Mouse (Mus musculus) adrenal gland, adult 8-10 months (tissue): ENCODE measurements around the gene Tesk1. TPM values are rescaled to one million over a fixed set of nuclear protein-coding genes. Genes with fewer than 3 reads are reported as not detected.

ENCODE experiments used
- DNase-seq: peaks from one replicate; pipeline ENCODE4 v3.0.0; 2022
- total RNA-seq, 4 experiments: library from RNA; stranded (reverse); gene quantifications; 2 replicates each; pipeline ENCODE4 v1.2.4; 2022

Tesk1 gene
- total RNA-seq = 10 to 100 TPM; 55.1 to 64.9 (median 59.3) TPM

- DNase-seq = no peak
Measured at GRCm38 (mm10) chr4:43441639-43442038, at the start of gene Tesk1. Gene Tesk1 (plus strand): TSS chr4:43441939.

DNA sequence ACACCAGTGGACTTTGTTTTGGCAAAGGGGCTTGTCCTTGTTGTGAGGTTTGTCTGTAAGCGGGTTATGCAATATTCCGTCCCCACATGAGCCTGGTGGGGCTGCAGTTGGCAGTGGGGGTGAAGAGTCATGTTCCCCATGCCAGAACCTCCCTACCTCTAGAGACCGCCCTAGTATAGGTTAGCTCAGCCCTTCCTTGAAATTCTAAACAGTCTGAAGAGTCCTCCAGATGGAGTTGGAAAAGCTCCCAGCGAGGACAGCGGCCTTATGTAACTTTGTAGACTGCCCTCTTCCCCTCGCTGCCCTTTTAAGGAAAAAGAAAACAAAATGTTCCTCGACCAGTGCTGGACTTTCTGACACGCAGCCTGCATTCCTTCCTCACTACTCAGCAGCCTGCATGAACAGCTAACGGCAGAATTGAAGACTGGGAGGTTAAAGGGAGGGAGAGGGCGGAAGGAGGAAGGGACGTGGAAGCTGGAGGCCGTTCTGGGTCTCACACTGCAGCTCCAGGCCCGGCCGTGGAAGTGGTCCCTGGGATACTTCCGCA is 47.3 kb upstream of the Tesk1 start:
- DNase-seq = peak; percentile 87

DNA sequence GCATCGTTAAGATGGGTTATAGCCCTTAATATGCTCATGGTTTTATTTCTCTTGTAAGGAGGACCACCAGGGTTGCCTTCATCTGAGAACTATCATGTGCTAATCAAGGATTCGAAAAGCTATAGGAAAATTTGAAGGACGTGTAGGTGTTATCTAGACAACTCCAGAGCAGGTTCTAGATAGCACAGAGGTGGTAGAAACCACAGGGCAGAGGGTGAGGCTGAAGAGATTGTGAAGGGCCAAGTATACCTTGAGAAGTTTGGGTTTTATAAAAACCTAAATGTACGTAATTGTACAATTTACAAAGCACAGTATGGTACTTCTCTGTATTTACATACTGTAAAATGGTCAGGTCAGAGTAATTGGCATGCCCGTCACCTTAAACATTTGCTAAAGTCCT is 46.6 kb upstream of the Tesk1 start:
- DNase-seq = no peak

- no peak for DNase-seq
Measured at GRCm38 (mm10) chr4:43395836-43396235, 45.9 kb upstream of the Tesk1 start.

GRCm38 (mm10) chr4:43396381-43396780 is 45.4 kb upstream of the Tesk1 start:
- no peak for DNase-seq

DNA sequence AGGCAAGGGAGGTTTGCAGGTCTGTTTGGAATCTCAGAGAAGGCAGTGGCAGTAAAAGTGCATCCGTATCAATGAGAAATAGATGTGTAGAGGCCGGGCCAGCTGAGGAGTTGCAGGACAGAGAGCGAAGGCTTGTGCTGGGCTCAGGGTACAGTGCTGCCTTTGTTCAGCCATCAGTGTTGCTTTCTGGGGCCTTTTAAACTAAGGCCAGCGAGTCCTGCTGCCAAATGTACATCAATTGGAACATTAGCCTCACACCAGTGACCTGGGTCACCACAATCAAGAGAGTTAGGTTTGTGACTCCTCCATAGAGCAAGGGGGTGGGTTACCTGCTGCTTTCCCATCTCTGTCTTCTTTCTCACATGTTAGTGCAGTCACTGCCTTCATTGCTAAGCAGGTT is 43.7 kb upstream of the Tesk1 start:
- DNase-seq = no peak

DNA sequence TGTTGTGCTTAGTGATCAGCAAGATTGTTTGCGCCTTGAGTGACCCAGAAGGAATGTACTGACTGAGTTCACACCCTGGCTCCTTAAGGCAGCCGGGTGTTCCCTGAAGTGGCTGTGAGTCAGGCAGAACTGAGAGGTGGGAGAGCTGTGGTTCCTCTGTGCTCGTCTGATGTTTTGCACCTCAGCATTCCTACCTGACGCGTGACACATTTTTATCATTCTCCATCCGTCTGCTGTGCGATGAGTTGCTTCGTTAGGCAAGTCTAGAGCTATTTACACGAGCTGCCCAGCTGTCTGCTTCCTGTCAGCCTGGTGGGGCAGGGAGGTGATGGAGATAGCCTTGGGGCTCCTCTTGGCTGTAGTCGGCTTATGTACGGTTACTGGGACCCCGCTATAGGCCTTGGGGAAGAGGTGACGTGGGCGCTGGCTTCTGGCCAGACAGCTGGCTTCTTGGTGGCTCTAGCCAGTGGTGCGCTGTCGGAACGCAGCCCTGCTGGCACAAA is 42.9 kb upstream of the Tesk1 start:
- no peak for DNase-seq

GRCm38 (mm10) chr4:43399391-43400131 is 42.2 kb upstream of the Tesk1 start:
- DNase-seq = no peak

GRCm38 (mm10) chr4:43400976-43401375 is 40.8 kb upstream of the Tesk1 start:
- DNase-seq = no peak

DNA sequence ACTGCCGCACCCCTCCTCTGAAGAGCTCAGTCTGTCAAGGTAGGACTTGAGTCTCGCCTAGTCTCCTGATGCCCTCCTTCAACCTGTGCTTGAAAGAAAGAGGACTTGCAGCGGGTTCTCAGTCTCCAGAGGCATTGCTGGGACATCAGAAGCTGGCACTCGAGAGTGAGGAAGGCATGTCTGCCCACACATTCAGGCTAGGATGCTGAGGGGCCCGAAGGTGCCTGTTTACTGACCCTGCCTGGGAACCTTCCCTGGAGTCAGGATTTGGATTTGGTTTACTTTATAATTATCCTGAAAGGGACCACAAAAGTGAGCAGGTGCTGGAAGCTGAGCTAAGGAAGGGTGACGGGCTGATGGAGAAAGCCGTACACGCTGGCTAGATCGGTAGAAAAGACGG is 40.3 kb upstream of the Tesk1 start:
- no peak for DNase-seq

GRCm38 (mm10) chr4:43402212-43402611 is 39.5 kb upstream of the Tesk1 start:
- DNase-seq = peak; percentile 70

- DNase-seq = no peak
Measured at GRCm38 (mm10) chr4:43404697-43405096, 37.0 kb upstream of the Tesk1 start.

- peak; percentile 77 for DNase-seq
Measured at GRCm38 (mm10) chr4:43406162-43406971, 35.4 kb upstream of the Tesk1 start.

DNA sequence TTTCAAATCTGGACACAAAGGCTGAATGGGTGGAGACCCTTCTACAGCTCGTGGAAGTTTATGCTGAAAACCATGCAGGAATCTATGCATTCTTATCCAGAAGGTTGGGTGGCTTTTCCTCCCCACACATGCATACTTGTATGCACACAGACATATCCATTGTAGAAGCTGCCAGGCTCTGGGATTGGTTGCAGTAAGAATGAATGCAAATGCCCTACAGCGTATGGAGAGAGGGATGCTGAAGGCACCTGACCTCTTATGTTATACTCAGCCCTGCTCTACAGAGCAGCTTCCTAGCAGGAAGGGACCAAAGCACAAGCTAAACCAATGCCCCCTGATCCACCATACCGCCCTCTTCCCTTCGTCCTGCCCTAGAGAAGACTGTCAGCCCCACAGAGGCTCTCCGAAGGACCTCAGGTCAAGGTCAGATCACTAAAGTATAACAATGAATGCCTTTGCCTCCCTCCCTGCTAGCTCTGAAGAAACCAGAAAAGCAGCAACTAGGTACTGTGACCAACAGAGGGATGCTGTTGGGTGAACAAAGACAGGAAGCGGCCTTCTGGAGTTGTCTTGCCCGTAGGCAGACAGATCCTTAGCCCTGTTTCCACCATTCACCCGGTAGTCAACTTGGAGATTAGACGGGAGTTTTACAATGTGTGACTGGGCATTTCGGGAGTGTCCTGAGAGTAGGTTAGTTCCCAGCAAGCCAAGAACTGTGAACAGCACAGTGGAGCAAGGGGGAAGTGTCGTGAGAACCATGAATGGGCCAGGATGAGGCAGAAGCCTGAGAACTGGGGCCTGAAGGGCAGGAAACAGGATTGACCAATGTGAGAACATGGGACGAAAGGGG is 34.4 kb upstream of the Tesk1 start:
- DNase-seq = no peak

- DNase-seq = no peak
Measured at GRCm38 (mm10) chr4:43414761-43415160, 27.0 kb upstream of the Tesk1 start.

DNA sequence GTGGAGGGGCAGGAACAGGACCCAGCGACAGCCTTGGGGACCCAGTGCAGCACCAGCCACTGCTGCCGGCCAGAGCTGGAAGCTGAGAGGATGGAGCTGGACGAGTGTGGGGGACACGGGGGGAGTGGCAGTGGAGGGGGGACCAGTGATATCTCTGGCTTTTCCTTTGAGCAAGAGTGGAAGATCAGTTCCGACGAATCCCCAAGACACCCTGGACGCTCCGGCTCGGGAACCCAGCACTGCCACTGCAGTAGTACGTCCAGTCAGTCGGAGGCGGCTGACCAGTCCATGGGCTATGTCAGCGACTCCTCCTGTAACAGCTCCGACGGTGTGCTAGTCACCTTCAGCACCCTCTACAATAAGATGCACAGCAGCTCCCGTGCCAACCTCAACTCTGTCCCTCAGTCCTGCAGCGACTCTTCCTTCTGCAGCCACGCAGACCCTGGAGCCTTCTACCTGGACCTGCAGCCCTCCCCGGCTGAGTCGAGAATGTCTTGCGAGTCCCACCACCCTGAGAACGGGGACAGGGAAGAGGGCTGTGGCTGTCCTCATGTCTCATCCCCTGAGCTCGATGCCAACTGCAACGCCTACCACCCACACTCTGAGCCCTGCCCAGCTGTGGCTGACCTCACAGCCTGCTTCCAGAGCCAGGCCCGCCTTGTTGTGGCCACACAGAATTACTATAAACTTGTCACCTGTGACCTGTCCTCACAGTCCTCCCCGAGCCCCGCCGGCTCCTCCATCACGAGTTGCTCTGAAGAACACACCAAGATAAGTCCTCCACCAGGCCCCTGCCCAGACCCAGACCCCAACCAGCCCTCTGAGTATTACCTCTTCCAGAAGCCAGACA is 26.3 kb upstream of the Tesk1 start:
- no peak for DNase-seq

GRCm38 (mm10) chr4:43416071-43416490 is 25.7 kb upstream of the Tesk1 start:
- DNase-seq = no peak

GRCm38 (mm10) chr4:43417269-43418062 is 24.3 kb upstream of the Tesk1 start:
- DNase-seq = no peak

GRCm38 (mm10) chr4:43418450-43418849 is 23.3 kb upstream of the Tesk1 start:
- DNase-seq = no peak

DNA sequence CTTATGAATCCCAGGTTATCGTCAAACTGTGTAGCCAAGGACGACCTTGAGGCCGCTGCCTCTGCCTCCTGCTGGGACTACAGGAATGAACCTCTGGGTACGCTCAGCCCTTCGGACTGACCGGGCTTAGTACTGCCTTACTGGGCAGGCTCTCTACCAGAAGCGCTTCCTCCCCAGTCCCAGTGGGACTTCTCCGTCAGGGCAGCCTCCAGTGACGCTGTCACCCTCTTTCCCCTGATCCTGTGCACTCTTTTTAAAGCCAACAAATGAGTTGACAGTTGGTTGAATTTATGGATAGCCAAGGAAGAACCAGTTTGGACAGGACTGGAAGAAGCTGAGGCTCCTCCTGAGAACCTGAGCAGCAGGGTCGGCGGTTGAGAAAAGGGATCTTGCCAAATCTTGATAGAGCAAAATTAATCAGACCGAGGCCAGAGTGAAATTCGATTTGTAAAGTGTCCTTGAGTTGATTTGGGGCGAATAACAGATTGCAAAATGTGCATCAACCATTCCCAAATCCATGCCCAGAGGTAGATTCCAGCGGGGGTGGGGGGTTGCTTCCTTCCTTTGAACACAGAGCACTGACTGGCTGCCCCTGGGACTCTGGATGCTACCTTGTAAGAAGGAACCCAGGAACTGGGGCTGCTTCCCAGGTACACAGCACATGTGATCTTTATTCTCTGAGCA is 22.6 kb upstream of the Tesk1 start:
- DNase-seq = no peak
